Mouse (Mus musculus) liver, embryonic 12.5 days (tissue): ENCODE measurements around the gene Ezh2. TPM values are rescaled to one million over a fixed set of nuclear protein-coding genes. Genes with fewer than 3 reads are reported as not detected.
"Not testable (repeated sequence)": the region's sequence is repeated elsewhere in the genome, so short reads cannot be mapped to it uniquely, and the experiment has no call there.

Experiments used
- ATAC-seq: fragments of 200-750 bp; cut with Nextera tagmentation; 2 replicates; pipeline ENCODE4 v1.8.0; 2017; ENCODE audit warnings: moderate number of reproducible peaks, mild to moderate bottlenecking, moderate library complexity
- H3K27ac ChIP-seq: fragments of 300-500 bp; sonication (generic); 2 replicates; pipeline ENCODE4 v1.5.1; 2016; ENCODE audit warnings: mild to moderate bottlenecking
- H3K27me3 ChIP-seq: fragments of 300-500 bp; sonication (generic); replicated peaks from 2 replicates; pipeline ENCODE4 v1.6.1; 2016; ENCODE audit warnings: mild to moderate bottlenecking, moderate library complexity
- H3K36me3 ChIP-seq: fragments of 300-500 bp; sonication (generic); 2 replicates; pipeline ENCODE4 v1.6.1; 2016; ENCODE audit warnings: mild to moderate bottlenecking, moderate library complexity
- H3K4me1 ChIP-seq: fragments of 300-500 bp; sonication (generic); 2 replicates; pipeline ENCODE4 v1.6.1; 2016
- H3K4me2 ChIP-seq: fragments of 300-500 bp; sonication (generic); 2 replicates; pipeline ENCODE4 v1.6.1; 2016; ENCODE audit warnings: mild to moderate bottlenecking, moderate library complexity
- H3K4me3 ChIP-seq: fragments of 300-500 bp; sonication (generic); 2 replicates; pipeline ENCODE4 v1.5.1; 2016; ENCODE audit warnings: mild to moderate bottlenecking, moderate library complexity
- H3K9ac ChIP-seq: fragments of 300-500 bp; sonication (generic); 2 replicates; pipeline ENCODE4 v1.6.1; 2016; ENCODE audit warnings: mild to moderate bottlenecking, moderate library complexity
- H3K9me3 ChIP-seq: fragments of 300-500 bp; sonication (generic); replicated peaks from 2 replicates; pipeline ENCODE4 v1.6.1; 2016; ENCODE audit warnings: mild to moderate bottlenecking, moderate library complexity
- WGBS: fragments of 180-500 bp; shearing (Covaris S2); methylation state at CpG from one replicate; pipeline ENCODE4 v1.1.7; 2016; ENCODE audit not compliant: insufficient replicate concordance; 5-methylcytosine and 5-hydroxymethylcytosine counted together
- polyA plus RNA-seq: library from polyadenylated mRNA; unstranded; fragments of >200 nt; fragmentation: Nextera tagmentation; extraction: Ambion mirVana; gene quantifications from 2 replicates; pipeline ENCODE4 v1.2.1, GENCODE M21; 2016

The Ezh2 gene
- 75.9 and 78.7 TPM in 2 replicates for polyA plus RNA-seq

- under 1% methylated on average over 68 of the region's 69 CpGs for WGBS
- Histone ChIP-seq H3K9me3 (no peaks in the 10 kb centered on the region), H3K9ac (peak within 1 kb of the TSS; percentile 100), H3K4me2 (peak within 1 kb of the TSS; percentile 76), H3K27ac (peak within 1 kb of the TSS; percentile 98), H3K27me3 (no peaks in the 10 kb centered on the region), H3K4me1 (peaks cover 27% of the 10 kb centered on the region), H3K36me3 (no peaks in the 10 kb centered on the region), H3K4me3 (peak within 1 kb of the TSS; percentile 100)
- peak; percentile 97 for ATAC-seq
Measured at GRCm38 (mm10) chr6:47594926-47595623, at the start of gene Ezh2. Ezh2 (minus strand) TSS chr6:47595341.

GRCm38 (mm10) chr6:47636527-47637076 is 41.5 kb upstream of the Ezh2 start:
- Histone ChIP-seq H3K4me3 (no peak overlapping the region), H3K27me3 (no peaks in the 10 kb centered on the region), H3K36me3 (no peaks in the 10 kb centered on the region), H3K4me1 (no peaks in the 10 kb centered on the region), H3K27ac (no peak overlapping the region), H3K9ac (no peak overlapping the region), H3K9me3 (no peaks in the 10 kb centered on the region), H3K4me2 (no peak overlapping the region)
- 61% methylated on average over 6 of the region's 6 CpGs for WGBS
- no peak for ATAC-seq

- WGBS: 60% methylated on average over 5 of the region's 5 CpGs
- no peaks in the 10 kb centered on the region for H3K4me1 ChIP-seq
- H3K27me3 ChIP-seq: no peaks in the 10 kb centered on the region
- no peak for ATAC-seq
- H3K9ac ChIP-seq: no peak overlapping the region
- no peaks in the 10 kb centered on the region for H3K36me3 ChIP-seq
- H3K9me3 ChIP-seq: no peaks in the 10 kb centered on the region
- no peak overlapping the region for H3K4me3 ChIP-seq
- H3K27ac ChIP-seq: no peak overlapping the region
- no peak overlapping the region for H3K4me2 ChIP-seq
Measured at GRCm38 (mm10) chr6:47635995-47636526, 40.9 kb upstream of the Ezh2 start.

GRCm38 (mm10) chr6:47635207-47635994 is 40.3 kb upstream of the Ezh2 start:
- no peaks in the 10 kb centered on the region for H3K9me3 ChIP-seq
- no peaks in the 10 kb centered on the region for H3K27me3 ChIP-seq
- H3K9ac ChIP-seq: no peak overlapping the region
- no peak for ATAC-seq
- H3K27ac ChIP-seq: no peak overlapping the region
- no peaks in the 10 kb centered on the region for H3K36me3 ChIP-seq
- no peak overlapping the region for H3K4me2 ChIP-seq
- WGBS: 55% methylated on average over 7 of the region's 7 CpGs
- no peaks in the 10 kb centered on the region for H3K4me1 ChIP-seq
- no peak overlapping the region for H3K4me3 ChIP-seq

- Histone ChIP-seq H3K27ac (no peak overlapping the region), H3K9me3 (no peaks in the 10 kb centered on the region), H3K27me3 (no peaks in the 10 kb centered on the region), H3K36me3 (no peaks in the 10 kb centered on the region), H3K4me2 (no peak overlapping the region), H3K4me3 (no peak overlapping the region), H3K4me1 (no peaks in the 10 kb centered on the region), H3K9ac (no peak overlapping the region)
- ATAC-seq: peak; percentile 51; the same call in 1 of the 2 replicates
Measured at GRCm38 (mm10) chr6:47633467-47633866, 38.3 kb upstream of the Ezh2 start.

GRCm38 (mm10) chr6:47630061-47630460 is 34.9 kb upstream of the Ezh2 start:
- WGBS: 57% methylated on average over 1 of the region's 1 CpGs
- not testable (repeated sequence) for ATAC-seq, H3K4me1 ChIP-seq, H3K4me2 ChIP-seq, H3K9ac ChIP-seq, H3K36me3 ChIP-seq, H3K27me3 ChIP-seq, H3K4me3 ChIP-seq, H3K9me3 ChIP-seq, H3K27ac ChIP-seq

- Histone ChIP-seq H3K9ac (no peak overlapping the region), H3K4me2 (no peak overlapping the region), H3K27me3 (no peaks in the 10 kb centered on the region), H3K36me3 (no peaks in the 10 kb centered on the region), H3K4me3 (no peak overlapping the region), H3K9me3 (no peaks in the 10 kb centered on the region), H3K4me1 (no peaks in the 10 kb centered on the region), H3K27ac (no peak overlapping the region)
- ATAC-seq: no peak
- WGBS: 25% methylated on average over 3 of the region's 3 CpGs
Measured at GRCm38 (mm10) chr6:47627978-47628377, 32.8 kb upstream of the Ezh2 start.

GRCm38 (mm10) chr6:47626976-47627375 is 31.8 kb upstream of the Ezh2 start:
- 64% methylated on average over 3 of the region's 3 CpGs for WGBS
- not testable (repeated sequence) for H3K9ac ChIP-seq, H3K4me1 ChIP-seq, H3K27ac ChIP-seq, H3K27me3 ChIP-seq, H3K36me3 ChIP-seq, H3K9me3 ChIP-seq, H3K4me3 ChIP-seq, H3K4me2 ChIP-seq, ATAC-seq

- Histone ChIP-seq H3K4me3 (no peak overlapping the region), H3K27ac (no peak overlapping the region), H3K36me3 (no peaks in the 10 kb centered on the region), H3K4me2 (no peak overlapping the region), H3K4me1 (no peaks in the 10 kb centered on the region), H3K9ac (no peak overlapping the region), H3K27me3 (no peaks in the 10 kb centered on the region; the same call in 1 of the 2 replicates), H3K9me3 (no peaks in the 10 kb centered on the region)
- WGBS: 83% methylated on average over 2 of the region's 2 CpGs
- ATAC-seq: no peak
Measured at GRCm38 (mm10) chr6:47621039-47621438, 25.9 kb upstream of the Ezh2 start.

- not testable (repeated sequence) for H3K4me3 ChIP-seq, H3K27me3 ChIP-seq, H3K27ac ChIP-seq, ATAC-seq, H3K4me1 ChIP-seq, H3K36me3 ChIP-seq, H3K9ac ChIP-seq, H3K9me3 ChIP-seq, H3K4me2 ChIP-seq
- 46% methylated on average over 5 of the region's 5 CpGs for WGBS
Measured at GRCm38 (mm10) chr6:47608306-47608705, 13.2 kb upstream of the Ezh2 start.

- no peak overlapping the region for H3K4me3 ChIP-seq
- no peaks in the 10 kb centered on the region for H3K36me3 ChIP-seq
- no peak overlapping the region for H3K4me2 ChIP-seq
- H3K4me1 ChIP-seq: no peaks in the 10 kb centered on the region
- WGBS: 71% methylated on average over 1 of the region's 1 CpGs
- no peaks in the 10 kb centered on the region for H3K27me3 ChIP-seq
- H3K9ac ChIP-seq: no peak overlapping the region
- ATAC-seq: no peak
- H3K9me3 ChIP-seq: no peaks in the 10 kb centered on the region
- no peak overlapping the region for H3K27ac ChIP-seq
Measured at GRCm38 (mm10) chr6:47601931-47602330, 6.8 kb upstream of the Ezh2 start.

- H3K4me3 ChIP-seq: peak overlapping the region; percentile 100
- H3K4me2 ChIP-seq: peak overlapping the region; percentile 76
- H3K27me3 ChIP-seq: no peaks in the 10 kb centered on the region
- no peaks in the 10 kb centered on the region for H3K36me3 ChIP-seq
- peaks cover 22% of the 10 kb centered on the region for H3K4me1 ChIP-seq
- H3K9ac ChIP-seq: peak overlapping the region; percentile 100
- ATAC-seq: no peak
- peak overlapping the region; percentile 98 for H3K27ac ChIP-seq
- 2% methylated on average over 6 of the region's 6 CpGs for WGBS
- no peaks in the 10 kb centered on the region for H3K9me3 ChIP-seq
Measured at GRCm38 (mm10) chr6:47595696-47596095, 555 bp upstream of the Ezh2 start.
